Mouse (Mus musculus): Measurements from ENCODE around the gene Fbln7. TPM values are rescaled to one million over a fixed set of nuclear protein-coding genes. Genes with fewer than 3 reads are reported as not detected.

Fbln7 gene
- total RNA-seq (2023) = not detected

DNA sequence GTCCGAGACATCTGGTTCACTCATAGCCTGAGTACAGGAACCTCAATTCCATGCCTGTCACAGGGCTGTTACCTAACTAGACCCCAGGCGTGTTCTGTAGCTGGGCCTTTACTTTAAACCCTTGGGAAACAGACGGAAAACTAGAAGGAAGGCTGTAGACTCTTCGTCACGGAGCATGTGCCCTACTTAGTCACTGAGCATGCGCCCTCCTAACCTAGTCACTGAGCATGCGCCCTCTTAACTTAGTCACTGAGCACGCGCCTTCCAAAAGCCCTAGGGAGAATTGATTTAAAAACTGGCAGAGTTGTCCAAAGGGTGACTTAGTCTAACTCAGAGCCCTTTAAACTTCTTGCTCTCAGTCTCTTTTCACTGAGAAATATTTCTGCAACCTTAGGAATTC is at the start of gene Fbln7:
Gene Fbln7, plus strand, starts transcription at position 346 of the 400 bp plus-strand sequence.

GRCm38 (mm10) chr2:128817786-128818681 is 44.7 kb upstream of the Fbln7 start, which contains the start of gene Tmem87b:
TSS of gene Tmem87b (plus strand) at chr2:128818118.

DNA sequence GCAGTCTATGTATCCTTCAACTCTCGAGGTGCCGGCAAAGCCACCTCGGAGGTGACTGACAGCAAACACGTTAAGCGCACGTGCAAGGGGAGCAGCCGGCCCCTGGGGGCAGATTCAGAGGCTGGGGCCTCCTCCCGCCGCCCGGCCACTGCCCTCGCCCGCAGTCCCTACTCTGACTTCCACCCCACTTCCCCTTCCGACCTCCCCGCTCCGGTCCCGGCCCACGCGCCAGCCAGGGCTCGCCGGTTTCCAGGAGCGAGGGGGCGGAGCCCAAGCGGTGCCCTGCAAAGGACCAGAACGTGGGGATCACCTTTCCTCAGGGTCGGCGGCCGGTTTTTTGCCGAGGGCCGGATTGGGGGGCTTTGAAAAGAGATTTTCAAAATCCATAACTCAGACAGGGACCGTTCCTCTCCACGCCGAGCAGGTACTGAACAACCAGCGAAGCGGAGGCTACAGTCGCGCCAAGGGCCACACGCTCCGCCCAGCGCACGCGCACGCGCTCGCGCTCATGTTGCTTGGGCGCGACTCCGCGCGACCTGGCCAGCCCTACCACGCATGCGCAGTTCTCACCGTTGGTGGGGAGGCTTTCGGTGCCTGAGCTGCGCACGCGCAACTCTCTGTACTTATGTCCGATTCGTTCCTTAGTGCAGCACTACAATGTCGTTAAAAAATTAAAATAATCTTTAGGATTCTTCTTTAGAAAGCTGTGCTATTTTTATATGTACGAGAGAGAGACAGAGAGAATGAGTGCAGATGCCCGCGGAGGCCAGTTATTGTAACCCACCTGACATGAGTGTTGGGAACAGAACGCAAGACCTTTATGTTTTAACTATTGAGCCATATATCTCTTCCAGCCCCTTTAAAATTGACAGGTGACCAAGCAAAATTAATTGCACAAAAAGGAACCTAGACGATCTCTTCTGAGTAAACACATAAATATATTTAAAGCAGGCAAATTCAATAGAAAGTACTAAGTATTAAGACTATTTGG is 81.1 kb downstream of the Fbln7 start, which contains the start of gene Zc3h8:
Gene Zc3h8, minus strand, starts transcription at position 540 of the 991 bp plus-strand sequence.

Other genes starting within 250 kb of the Fbln7 start
- 10 to 100 TPM; 73.5 to 80.1 TPM for gene Anapc1, start 175.6 kb upstream of the Fbln7 start, total RNA-seq (2023)
- gene Mertk, start 164.0 kb upstream of the Fbln7 start, total RNA-seq (2023) = 10 to 100 TPM; 67.9 to 75.3 TPM
- gene Tmem87b, start 44.9 kb upstream of the Fbln7 start, total RNA-seq (2023) = 10 to 100 TPM; 26.6 to 32.7 TPM
- gene Zc3h8, start 81.1 kb downstream of the Fbln7 start, total RNA-seq (2023) = 1 to 10 TPM; 3.5 to 4.5 TPM
- gene Zc3h6, start 104.4 kb downstream of the Fbln7 start, total RNA-seq (2023) = 1 to 10 TPM; 3.7 to 5.0 TPM
- gene Gm10762, start 104.7 kb downstream of the Fbln7 start, total RNA-seq (2023) = 1 to 10 TPM; 2.5 TPM
- gene Vinac1, start 185.2 kb downstream of the Fbln7 start, total RNA-seq (2023) = not detected
- gene Ttl, start 203.0 kb downstream of the Fbln7 start, total RNA-seq (2023) = 1 to 10 TPM; 4.8 to 5.6 TPM
- gene Polr1b, start 238.0 kb downstream of the Fbln7 start, total RNA-seq (2023) = 10 to 100 TPM; 19.0 to 20.8 TPM